Mouse (Mus musculus) limb, embryonic 10.5 days (tissue): Measurements from ENCODE around the gene Dlg1. TPM values are rescaled to one million over a fixed set of nuclear protein-coding genes. Genes with fewer than 3 reads are reported as not detected.

Experiments used
- DNase-seq: peaks from one replicate; pipeline ENCODE4 v3.0.0-alpha.2; 2017; ENCODE audit warnings: low spot score
- H3K27ac ChIP-seq: fragments of 300-500 bp; sonication (generic); 2 replicates; pipeline ENCODE4 v1.5.1; 2016; ENCODE audit warnings: mild to moderate bottlenecking
- H3K27me3 ChIP-seq: fragments of 300-500 bp; sonication (generic); 2 replicates; pipeline ENCODE4 v1.6.1; 2016; ENCODE audit warnings: low read depth, mild to moderate bottlenecking; ENCODE audit not compliant: poor library complexity, severe bottlenecking
- H3K36me3 ChIP-seq: fragments of 300-500 bp; sonication (generic); 2 replicates; pipeline ENCODE4 v1.6.1; 2016; ENCODE audit warnings: mild to moderate bottlenecking, moderate library complexity
- H3K4me1 ChIP-seq: fragments of 300-500 bp; sonication (generic); 2 replicates; pipeline ENCODE4 v1.6.1; 2016
- H3K4me3 ChIP-seq: fragments of 300-500 bp; sonication (generic); 2 replicates; pipeline ENCODE4 v1.5.1; 2016; ENCODE audit warnings: mild to moderate bottlenecking, moderate library complexity
- H3K9me3 ChIP-seq: fragments of 300-500 bp; sonication (generic); replicated peaks from 2 replicates; pipeline ENCODE4 v1.6.1; 2016; ENCODE audit warnings: mild to moderate bottlenecking
- WGBS: fragments of 180-500 bp; shearing (Covaris S2); methylation state at CpG from one replicate; pipeline ENCODE4 v1.1.7; 2016; 5-methylcytosine and 5-hydroxymethylcytosine counted together
- polyA plus RNA-seq: library from polyadenylated mRNA; unstranded; fragments of >200 nt; fragmentation: Nextera tagmentation; extraction: Ambion mirVana; gene quantifications from 2 replicates; pipeline ENCODE4 v1.2.1, GENCODE M21; 2016

Gene Dlg1
- polyA plus RNA-seq, 1 experiment from 2014 or later: 33.9 TPM

DNA sequence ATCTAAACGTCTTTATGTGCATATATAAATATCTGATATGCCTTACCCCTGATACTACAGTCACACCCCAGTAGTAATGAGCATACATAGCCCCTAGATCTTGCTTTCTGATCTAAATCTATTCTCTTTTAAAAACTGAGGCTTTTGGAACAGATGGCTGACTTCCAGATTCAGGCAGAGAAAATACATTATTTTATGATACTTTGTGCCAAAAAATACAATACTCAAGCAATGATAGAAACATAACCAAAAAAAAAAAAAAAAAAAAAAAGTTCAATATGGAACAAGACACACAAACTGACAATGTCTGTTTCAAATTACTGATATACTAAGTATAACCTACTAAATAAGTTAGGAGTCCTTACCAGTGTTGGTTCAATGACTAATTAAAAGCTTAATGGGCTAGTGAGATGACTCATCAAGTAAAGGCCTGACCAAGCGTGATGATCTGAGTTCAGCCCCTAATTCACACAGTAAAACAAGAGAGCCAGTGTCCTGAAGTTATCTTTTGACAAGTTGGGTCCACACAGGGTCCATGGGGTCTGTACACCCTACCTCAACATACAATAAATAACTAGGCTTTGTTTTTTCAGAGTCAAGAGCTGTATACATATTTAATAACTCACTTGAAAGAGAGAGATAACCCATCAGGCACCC is 171.5 kb downstream of the Dlg1 start:
- no peaks in the 10 kb centered on the region for H3K4me1 ChIP-seq
- no peaks in the 10 kb centered on the region for H3K27me3 ChIP-seq
- no peak for DNase-seq
- no peak overlapping the region for H3K4me3 ChIP-seq
- 81% methylated on average over 2 of the region's 2 CpGs for WGBS
- no peak overlapping the region for H3K27ac ChIP-seq
- no peaks in the 10 kb centered on the region for H3K9me3 ChIP-seq
- H3K36me3 ChIP-seq: peaks cover 58% of the 10 kb centered on the region

DNA sequence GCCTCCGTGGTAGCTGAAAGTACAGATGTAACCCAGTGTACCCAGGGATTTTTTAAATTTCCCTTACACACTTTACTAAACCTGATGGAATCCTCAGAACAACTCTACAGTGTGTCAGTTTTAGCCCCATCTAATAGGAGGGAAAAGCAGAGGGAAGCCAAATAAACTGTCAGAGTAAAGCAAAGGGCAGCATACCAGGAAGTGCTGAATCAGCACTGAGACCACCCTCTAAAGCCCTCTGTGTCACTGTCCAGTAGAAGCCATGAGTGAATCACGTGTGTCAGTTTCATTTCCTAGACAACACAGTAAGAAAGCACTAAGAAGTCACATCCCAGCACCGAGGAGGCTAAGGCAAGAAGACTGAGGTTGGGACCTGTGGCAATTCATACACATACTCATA is 174.1 kb downstream of the Dlg1 start:
- WGBS: 94% methylated on average over 3 of the region's 3 CpGs
- Histone ChIP-seq H3K27ac (no peak overlapping the region), H3K4me3 (no peak overlapping the region), H3K27me3 (no peaks in the 10 kb centered on the region), H3K36me3 (peaks cover 68% of the 10 kb centered on the region), H3K4me1 (no peaks in the 10 kb centered on the region), H3K9me3 (no peaks in the 10 kb centered on the region)
- no peak for DNase-seq

DNA sequence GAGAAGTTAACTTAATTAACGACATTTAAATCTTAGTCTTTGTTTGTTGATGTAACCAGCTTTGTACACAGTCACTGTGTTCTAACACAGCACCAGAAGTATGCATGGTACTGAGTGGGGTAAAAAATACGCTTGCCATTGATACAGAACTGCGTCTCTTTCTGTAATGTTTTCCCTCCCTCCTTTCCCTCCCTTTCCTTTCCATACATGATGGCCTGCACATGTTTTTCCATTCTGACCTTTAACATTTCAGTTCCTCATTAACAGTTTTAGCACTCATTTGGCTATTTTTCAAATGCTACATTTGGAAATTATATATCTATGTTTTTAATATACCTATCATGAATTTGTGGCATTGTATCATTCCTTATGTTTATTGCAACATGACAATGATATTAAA is 181.0 kb downstream of the Dlg1 start:
- Histone ChIP-seq H3K4me1 (no peaks in the 10 kb centered on the region), H3K27ac (no peak overlapping the region), H3K27me3 (no peaks in the 10 kb centered on the region), H3K4me3 (no peak overlapping the region), H3K36me3 (peaks cover 57% of the 10 kb centered on the region), H3K9me3 (no peaks in the 10 kb centered on the region)
- 94% methylated on average over 3 of the region's 3 CpGs for WGBS
- DNase-seq: no peak

DNA sequence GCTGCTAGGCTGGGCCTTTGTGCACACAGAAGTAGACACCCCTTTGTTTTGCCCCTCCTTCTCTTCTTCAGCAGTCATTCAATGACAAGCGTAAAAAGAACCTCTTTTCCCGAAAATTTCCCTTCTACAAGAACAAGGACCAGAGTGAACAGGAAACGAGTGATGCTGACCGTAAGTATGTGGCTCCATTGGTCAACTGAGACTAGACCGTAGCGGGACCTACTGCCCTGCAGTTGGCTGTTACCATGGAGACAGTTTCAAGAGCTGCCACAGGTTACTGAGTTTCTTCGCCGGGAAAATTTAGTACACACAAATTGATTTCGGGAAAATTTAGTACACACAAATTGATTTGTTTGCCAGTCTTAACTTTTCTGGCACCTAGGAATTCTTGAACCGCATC is 183.5 kb downstream of the Dlg1 start:
- WGBS: 87% methylated on average over 10 of the region's 10 CpGs
- no peak for DNase-seq
- H3K27me3 ChIP-seq: no peaks in the 10 kb centered on the region
- no peaks in the 10 kb centered on the region for H3K4me1 ChIP-seq
- no peak overlapping the region for H3K27ac ChIP-seq
- H3K4me3 ChIP-seq: no peak overlapping the region
- peaks cover 50% of the 10 kb centered on the region for H3K36me3 ChIP-seq
- no peaks in the 10 kb centered on the region for H3K9me3 ChIP-seq

DNA sequence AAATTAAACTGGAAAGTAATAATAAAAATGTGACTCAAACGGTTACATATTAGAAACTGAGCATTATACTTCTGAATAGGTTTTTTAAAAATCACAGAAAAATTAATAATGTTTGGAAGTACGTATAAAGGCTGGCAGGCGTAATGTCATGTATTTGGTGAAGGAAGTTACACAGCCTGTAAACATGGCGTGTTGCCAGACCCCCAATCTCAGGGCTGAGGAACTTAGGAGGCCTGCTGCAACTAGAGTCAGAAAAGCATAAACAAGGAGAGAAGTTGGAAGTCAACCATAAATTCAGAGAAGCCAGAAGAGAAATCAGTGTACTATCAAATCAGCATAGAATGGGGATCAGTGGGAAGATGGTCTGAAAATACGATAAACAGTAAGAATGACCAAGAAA is 200.7 kb downstream of the Dlg1 start:
- Histone ChIP-seq H3K9me3 (peaks cover 2% of the 10 kb centered on the region; the same call in 1 of the 2 replicates), H3K4me3 (no peak overlapping the region), H3K27me3 (no peaks in the 10 kb centered on the region), H3K4me1 (no peaks in the 10 kb centered on the region), H3K27ac (no peak overlapping the region), H3K36me3 (peaks cover 94% of the 10 kb centered on the region)
- no peak for DNase-seq
- WGBS: 95% methylated on average over 5 of the region's 5 CpGs

DNA sequence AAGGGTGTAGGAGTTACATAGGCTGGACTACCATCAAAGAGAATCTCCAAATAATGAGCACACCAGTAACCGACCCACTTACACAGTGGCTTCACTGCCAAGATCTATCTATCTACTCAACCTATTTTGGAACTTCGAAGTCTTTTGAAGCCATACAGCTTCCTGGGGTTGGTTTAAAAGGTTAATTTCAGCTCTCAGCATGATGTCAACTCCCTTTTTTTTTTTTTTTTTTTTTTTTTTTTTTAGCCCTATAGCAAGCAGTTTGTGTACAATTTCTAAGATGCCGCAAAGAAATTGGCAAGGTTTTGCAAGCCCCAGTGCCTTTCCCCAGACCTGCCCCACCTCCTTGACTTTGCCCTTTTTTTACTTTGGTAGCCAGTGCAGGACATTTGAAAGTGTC is 202.0 kb downstream of the Dlg1 start:
- Histone ChIP-seq H3K27ac (no peak overlapping the region), H3K27me3 (no peaks in the 10 kb centered on the region), H3K4me1 (no peaks in the 10 kb centered on the region), H3K9me3 (peaks cover 2% of the 10 kb centered on the region; the same call in 1 of the 2 replicates), H3K4me3 (no peak overlapping the region), H3K36me3 (peaks cover 96% of the 10 kb centered on the region)
- WGBS: 86% methylated on average over 3 of the region's 3 CpGs
- no peak for DNase-seq

DNA sequence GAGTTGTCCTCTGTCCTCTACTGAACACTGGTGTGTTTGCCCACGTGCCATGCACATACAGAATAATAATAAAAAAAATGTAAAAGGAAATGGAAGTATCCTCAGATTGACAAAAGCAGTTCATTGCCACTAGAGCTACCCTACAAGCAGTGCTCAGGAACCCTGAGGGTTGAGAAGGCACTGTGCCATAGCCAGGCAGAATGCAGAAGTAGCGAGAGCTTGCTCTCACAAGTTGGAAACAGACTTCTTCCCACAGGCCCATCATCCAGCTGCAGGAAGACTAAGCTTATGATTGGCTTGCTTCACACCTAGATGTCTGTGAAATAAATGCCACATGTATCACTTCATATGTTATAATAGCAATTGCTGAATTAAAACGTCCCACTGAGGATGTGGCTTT is 203.7 kb downstream of the Dlg1 start:
- H3K27me3 ChIP-seq: no peaks in the 10 kb centered on the region
- no peak overlapping the region for H3K4me3 ChIP-seq
- no peaks in the 10 kb centered on the region for H3K9me3 ChIP-seq
- 89% methylated on average over 3 of the region's 3 CpGs for WGBS
- H3K4me1 ChIP-seq: no peaks in the 10 kb centered on the region
- no peak for DNase-seq
- peaks cover 95% of the 10 kb centered on the region for H3K36me3 ChIP-seq
- H3K27ac ChIP-seq: no peak overlapping the region

DNA sequence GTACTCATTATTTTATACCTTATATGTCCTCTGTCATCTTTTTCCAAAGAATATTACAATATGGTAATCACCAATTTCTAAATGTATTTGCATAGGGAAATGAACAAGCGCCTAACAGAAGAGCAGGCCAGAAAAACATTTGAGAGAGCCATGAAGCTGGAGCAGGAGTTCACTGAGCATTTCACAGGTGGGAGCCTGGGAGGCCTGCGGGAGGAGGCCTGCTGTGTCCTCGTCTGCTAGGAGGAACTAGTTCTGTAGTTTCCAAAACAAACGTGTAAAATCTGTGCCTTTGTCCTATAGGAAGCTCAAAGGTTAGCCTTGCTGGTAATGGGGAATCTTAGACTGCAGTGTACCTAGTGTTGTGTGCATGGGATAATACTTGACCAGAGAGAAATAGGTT is 204.5 kb downstream of the Dlg1 start:
- H3K27ac ChIP-seq: no peak overlapping the region
- no peaks in the 10 kb centered on the region for H3K9me3 ChIP-seq
- WGBS: 89% methylated on average over 4 of the region's 4 CpGs
- H3K27me3 ChIP-seq: no peaks in the 10 kb centered on the region
- DNase-seq: no peak
- no peaks in the 10 kb centered on the region for H3K4me1 ChIP-seq
- no peak overlapping the region for H3K4me3 ChIP-seq
- H3K36me3 ChIP-seq: peaks cover 91% of the 10 kb centered on the region

DNA sequence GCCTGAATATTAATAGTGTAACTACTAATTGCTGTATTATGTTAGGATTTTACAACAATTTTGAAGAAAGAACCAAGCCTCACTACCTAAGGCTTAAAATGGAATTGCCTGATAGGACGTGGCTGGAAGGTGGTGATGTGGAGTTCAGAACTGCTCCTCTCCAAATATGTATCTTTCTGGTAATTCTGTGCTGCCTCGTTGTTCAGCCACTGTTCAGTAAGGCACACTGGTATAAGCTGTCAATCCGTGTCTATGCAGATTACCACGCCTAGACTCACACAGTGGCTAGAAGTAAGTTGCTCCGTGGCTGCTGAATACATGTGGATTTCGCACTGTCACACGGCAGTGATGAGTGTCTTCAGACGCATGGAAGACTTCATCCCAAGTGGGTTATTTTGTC is 210.5 kb downstream of the Dlg1 start:
- H3K27ac ChIP-seq: no peak overlapping the region
- 93% methylated on average over 8 of the region's 8 CpGs for WGBS
- no peaks in the 10 kb centered on the region for H3K27me3 ChIP-seq
- H3K4me1 ChIP-seq: peaks cover 2% of the 10 kb centered on the region
- H3K36me3 ChIP-seq: peaks cover 59% of the 10 kb centered on the region
- no peak overlapping the region for H3K4me3 ChIP-seq
- no peak for DNase-seq
- H3K9me3 ChIP-seq: no peaks in the 10 kb centered on the region

DNA sequence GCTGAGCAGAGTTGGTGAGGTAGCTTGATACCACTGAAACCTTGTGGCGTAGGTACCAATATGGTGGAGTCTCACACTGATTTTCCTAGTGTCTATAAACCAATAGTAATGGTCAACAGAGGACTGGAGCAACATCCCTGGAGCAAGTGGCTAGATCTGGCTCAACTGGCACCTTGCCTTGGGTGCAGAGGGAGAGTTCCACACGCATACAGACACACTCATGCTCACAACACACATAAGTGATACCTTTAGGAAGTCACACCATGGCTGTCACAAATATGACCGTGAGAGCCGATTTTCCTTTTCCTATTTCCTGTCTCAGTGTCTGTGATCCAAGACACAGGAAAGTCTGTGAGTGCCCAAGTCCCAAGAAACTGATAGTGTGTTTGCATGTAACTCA is 212.1 kb downstream of the Dlg1 start:
- Histone ChIP-seq H3K36me3 (peaks cover 42% of the 10 kb centered on the region), H3K27me3 (peaks cover 15% of the 10 kb centered on the region), H3K4me3 (no peak overlapping the region), H3K27ac (no peak overlapping the region), H3K4me1 (peaks cover 12% of the 10 kb centered on the region), H3K9me3 (no peaks in the 10 kb centered on the region)
- 96% methylated on average over 4 of the region's 4 CpGs for WGBS
- DNase-seq: no peak

DNA sequence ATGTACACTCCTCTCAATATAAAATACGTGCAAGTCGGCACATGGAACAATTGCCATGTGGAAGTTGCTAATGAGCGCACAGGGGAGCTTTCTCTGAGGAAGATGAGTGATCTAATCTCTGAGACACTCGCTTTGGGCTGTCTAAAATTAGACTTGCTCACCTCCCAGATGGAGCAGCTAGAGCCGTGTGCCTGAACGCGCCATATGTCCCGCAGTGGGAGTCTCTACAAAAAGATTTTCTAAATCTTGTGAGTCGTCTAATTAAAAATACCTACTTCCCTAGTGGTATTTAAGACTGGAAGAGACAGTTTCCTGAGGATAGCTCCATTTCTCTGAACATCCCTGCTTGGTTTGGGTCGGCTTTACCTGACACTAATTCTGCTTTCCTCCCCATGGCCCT is 213.1 kb downstream of the Dlg1 start:
- 91% methylated on average over 10 of the region's 10 CpGs for WGBS
- Histone ChIP-seq H3K9me3 (no peaks in the 10 kb centered on the region), H3K27me3 (peaks cover 18% of the 10 kb centered on the region), H3K4me1 (peaks cover 12% of the 10 kb centered on the region), H3K4me3 (no peak overlapping the region), H3K36me3 (peaks cover 34% of the 10 kb centered on the region), H3K27ac (no peak overlapping the region)
- DNase-seq: no peak

DNA sequence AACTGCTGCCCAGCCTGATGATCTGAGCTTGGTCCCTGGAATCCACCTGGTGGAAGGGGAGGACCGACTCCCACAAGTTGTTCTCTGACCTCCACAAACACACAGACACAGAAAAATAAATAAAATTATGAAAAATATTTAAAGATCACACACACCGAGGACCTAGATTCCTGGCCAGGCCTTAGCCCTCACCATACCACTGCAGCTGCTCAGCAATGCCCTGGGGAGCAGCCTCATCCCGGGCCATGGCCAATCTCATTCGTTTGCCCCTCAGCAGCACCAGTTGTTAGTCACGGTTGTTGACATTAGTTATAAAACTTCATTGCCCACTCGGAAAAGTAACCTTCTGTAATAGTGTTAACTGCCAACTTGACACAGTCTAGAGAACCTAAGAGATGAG is 214.8 kb downstream of the Dlg1 start:
- Histone ChIP-seq H3K27me3 (peaks cover 34% of the 10 kb centered on the region), H3K9me3 (no peaks in the 10 kb centered on the region), H3K27ac (no peak overlapping the region), H3K36me3 (peaks cover 21% of the 10 kb centered on the region), H3K4me1 (peaks cover 12% of the 10 kb centered on the region), H3K4me3 (no peak overlapping the region)
- WGBS: 76% methylated on average over 6 of the region's 6 CpGs
- DNase-seq: peak; percentile 22

DNA sequence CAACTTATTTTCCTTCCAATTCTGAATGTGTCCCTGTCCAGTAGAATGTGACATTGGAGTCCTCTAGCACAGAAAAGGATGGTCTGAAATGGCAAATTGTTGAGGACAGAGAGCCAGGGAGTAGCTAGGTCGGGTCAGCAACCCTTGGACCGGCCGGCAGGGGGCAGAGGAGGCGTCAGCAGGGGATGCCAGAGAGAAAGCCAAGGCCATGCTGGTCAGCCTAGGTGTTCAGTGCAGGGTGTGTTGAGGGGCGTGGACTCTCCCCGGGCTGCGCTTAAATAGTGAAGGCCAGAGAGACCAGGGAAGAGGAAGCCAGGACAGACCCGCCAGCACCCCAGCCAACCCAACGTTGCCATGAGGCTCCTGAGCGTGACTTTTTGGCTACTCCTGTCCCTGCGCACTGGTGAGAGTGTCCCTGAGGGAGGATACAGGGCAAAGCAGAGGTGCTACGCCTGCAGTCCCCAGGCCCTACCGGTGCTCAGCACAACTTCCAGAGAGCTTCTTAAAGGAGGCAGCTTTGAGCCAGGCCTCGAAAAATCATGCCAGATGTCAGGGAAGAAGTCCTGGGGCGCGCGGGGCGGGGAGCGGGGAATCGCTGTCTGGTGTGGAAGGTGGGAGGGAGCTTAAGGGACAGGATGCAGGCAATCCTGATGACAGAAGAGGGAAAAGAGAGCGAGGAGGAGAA is 215.5 kb downstream of the Dlg1 start, which contains the start of gene Meltf:
TSS of gene Meltf (plus strand) at position 238 of the 685 bp plus-strand sequence.
- 27% methylated on average over 21 of the region's 21 CpGs for WGBS
- Histone ChIP-seq H3K27ac (peak within 1 kb of the TSS; percentile 15; the same call in 1 of the 2 replicates), H3K27me3 (peaks cover 40% of the 10 kb centered on the region), H3K36me3 (peaks cover 14% of the 10 kb centered on the region), H3K4me1 (peaks cover 19% of the 10 kb centered on the region), H3K4me3 (no peak within 1 kb of the TSS; the same call in 1 of the 2 replicates), H3K9me3 (no peaks in the 10 kb centered on the region)
- peak; percentile 87 for DNase-seq
